Mouse (Mus musculus) erythroblast, embryonic 14.5 days (primary cell): Measurements from ENCODE around the gene Dctpp1.

Experiments
- GATA1 ChIP-seq: IDR thresholded peaks from 2 replicates; pipeline ENCODE4 v1.6.1; 2012; ENCODE audit warnings: low read length, inconsistent platforms, mixed read lengths
- TAL1 ChIP-seq: IDR thresholded peaks from 3 replicates; pipeline ENCODE4 v1.6.1; 2012; ENCODE audit warnings: low read length, inconsistent platforms, mixed read lengths

DNA sequence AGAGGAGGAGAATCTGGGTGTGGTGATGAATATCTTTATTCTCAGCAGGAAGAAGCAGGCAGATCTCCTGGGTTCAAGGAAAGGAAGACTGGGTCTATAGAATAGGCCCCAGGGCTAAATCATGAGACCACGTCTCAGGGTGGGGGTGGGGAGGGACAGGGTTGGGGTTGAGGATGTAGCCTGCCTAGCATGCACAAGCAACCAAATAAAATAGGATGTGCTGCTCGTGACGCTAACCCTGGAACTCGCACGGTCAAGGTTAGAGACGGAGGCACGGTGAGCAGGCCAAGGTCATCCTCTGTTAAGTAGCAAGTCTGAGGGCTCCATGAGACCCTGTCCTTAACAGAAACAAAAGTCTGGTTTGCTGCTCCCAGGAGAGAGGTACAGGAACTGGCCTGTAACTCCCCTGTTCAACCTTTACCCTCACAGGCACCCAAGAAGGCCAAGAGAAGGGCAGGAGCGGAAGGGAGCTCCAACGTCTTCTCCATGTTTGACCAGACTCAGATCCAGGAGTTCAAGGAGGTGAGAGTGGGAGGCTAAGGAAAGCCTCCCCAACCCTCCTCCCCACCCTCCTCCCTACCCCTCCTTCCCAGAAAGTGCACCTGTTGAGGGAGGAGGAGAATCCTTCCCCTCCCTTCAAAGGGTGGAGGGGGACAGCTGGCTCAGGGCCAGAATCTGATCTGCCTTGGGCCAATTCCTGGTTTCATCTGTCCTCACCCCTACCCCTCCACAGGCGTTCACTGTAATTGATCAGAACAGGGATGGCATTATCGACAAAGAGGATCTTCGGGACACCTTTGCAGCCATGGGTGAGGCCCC lies 47.9 kb downstream of the Dctpp1 start:
- TF ChIP-seq GATA1 (no peak), TAL1 (no peak)
